Mouse (Mus musculus): ENCODE results near the gene Spen.
A peak's percentile ranks its signal among the peaks of the same experiment; 100 is the strongest.

Spen gene

GRCm38 (mm10) chr4:141446211-141446610 is 92.2 kb downstream of the Spen start:
- no peak for DNase-seq (ENCODE audit: low spot score)

GRCm38 (mm10) chr4:141445328-141445720 is 93.1 kb downstream of the Spen start:
- no peak for DNase-seq (ENCODE audit: low spot score)

DNA sequence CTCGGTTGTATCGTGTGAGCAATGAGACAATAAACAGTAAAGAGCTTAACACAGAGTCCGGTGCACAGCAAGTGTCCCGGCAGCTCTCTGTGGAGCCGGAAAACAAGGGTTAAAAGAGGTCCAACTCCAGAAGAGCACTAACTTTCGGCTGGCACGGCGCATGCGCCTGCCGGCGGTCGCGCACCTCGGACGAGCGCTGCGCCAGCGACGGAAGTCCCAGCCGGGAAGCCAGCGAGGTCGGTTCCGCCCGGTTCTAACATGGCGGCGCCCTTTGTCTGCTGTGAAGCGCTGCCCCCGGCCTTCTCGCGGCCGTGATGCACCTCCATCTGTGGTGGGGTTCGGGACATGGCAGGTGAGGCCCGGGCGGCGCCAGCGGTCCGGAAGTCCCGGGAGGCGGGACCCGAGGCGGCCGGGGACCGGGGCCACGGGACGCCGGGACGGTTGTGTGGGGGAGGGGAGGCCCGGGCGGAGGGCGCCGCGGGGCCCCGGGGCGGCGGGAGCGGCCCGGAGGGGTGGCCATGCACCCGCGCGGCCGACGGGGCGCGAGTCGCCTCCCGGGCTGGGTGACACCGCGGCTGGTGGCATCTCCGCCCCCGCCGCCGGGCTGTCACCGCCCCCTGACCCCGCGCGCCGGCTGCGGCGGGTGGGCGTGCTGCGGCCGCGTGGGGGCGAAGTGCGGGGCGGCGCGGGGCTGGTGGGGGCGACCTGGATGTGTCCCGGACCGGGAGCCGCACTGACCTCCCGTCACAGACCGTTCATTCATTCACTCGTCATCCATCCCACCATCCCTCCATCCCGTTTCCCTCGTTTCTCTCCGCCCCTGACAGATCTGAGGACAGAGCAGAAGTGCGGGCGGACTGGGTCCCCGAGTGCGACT is 93.7 kb downstream of the Spen start, which contains the start of gene Zbtb17:
TSS of gene Zbtb17 (plus strand) at position 204 of the 877 bp plus-strand sequence.
- peak; percentile 87 for DNase-seq (ENCODE audit: low spot score)

- DNase-seq (ENCODE audit: low spot score): no peak
Measured at GRCm38 (mm10) chr4:141443641-141444429, 94.6 kb downstream of the Spen start.

- no peak for DNase-seq (ENCODE audit: low spot score)
Measured at GRCm38 (mm10) chr4:141440877-141441276, 97.5 kb downstream of the Spen start.

DNA sequence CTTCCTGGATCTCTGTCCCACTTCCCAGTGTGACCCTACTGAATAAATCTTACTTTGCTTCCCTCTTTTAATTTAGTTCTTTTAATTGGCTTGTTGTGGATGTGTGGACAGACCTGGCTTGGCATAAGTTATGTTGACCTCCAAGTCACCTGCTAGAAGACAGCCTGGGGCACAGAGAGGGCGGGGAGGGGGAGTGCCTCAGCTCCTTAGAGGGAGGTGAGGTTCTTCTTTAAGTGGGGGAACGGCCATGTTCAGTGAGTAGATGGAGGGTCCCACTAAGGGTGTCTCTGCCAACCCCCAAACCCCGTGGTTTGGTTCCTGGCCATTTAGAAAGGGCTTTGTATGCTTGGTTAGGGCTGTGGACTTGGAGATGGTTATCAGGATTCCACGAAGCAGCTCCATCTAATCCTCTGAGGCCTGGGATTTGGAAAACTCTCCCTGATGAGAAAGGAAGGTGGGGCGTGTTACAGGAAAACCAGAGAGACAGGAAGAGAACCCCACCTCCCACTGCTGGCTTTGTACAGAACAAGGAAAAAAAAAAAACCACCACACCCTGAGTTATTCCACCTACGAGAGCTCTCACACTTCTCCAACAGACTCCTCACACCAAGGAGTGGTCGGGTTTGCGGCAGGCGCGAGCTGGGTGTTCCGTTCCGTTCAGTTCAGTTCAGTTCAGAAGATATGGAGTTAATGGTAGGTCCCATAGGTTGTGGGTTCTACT is 99.2 kb downstream of the Spen start:
- no peak for DNase-seq (ENCODE audit: low spot score)

DNA sequence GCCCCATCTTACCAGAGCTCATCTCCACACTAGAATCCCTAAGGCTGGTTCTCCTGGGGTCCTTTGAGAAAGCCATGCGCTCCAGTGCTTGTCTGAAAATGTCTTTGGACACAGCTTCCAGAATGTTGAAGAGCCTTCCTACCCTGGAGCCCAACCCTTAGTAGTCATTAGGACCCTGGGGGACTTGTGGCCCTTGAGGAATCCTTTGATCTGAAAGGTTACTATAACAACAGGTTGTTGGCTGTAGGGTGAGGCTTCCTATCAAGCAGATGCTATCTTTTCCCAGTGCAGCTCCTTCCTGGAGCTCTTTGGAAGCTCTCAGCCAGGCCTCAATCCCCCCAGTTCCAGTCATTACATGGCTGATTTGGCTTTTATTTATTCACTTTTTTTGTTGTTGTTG is 102.4 kb downstream of the Spen start, which contains the start of gene Srarp:
TSS of gene Srarp (minus strand) at position 132 of the 400 bp plus-strand sequence.
- DNase-seq (ENCODE audit: low spot score): no peak

GRCm38 (mm10) chr4:141433191-141433590 is 105.2 kb downstream of the Spen start:
- no peak for DNase-seq (ENCODE audit: low spot score)

DNA sequence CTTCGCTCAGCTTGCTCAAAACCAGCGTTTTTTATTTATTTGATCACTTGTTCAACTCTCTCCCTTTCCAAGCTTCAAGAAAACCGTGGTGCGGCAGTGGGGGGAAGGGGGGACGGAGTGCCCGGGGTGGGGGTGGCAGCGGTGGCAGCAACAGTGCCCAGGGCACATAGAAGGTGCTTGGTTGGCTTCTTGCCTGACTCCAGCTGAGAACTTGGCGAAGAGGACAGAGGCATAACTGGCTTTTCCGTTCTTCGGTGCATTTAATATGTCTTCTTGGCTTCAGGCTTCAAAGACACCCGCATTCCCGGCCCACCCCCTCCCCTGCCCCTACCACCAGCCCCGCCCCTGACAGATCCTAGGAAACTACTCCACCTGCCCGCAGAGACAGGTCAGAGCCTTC is 105.7 kb downstream of the Spen start:
- DNase-seq (ENCODE audit: low spot score): no peak

DNA sequence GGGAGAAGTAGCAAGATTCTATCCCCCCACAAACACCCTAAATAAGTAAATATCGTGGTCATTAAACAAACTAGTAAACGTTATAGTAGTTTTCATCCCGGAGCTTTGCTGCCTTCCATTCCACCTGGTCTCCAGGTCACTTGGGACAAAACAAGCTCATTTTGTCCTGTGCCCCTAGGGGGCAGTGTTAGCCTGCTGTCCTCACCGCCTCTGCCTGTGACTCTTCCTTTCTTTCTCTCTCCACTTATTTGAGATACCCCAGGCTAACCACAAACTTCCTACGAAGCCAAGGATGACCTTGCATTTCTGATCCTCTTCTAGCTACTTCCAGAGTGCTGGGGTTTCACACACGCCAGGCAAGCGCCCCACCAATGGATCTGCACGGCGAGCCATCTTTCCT is 107.4 kb downstream of the Spen start:
- DNase-seq (ENCODE audit: low spot score): peak; percentile 79

- DNase-seq (ENCODE audit: low spot score): no peak
Measured at GRCm38 (mm10) chr4:141429847-141430246, 108.5 kb downstream of the Spen start.

- DNase-seq (ENCODE audit: low spot score): no peak
Measured at GRCm38 (mm10) chr4:141429381-141429780, 109.0 kb downstream of the Spen start.

- no peak for DNase-seq (ENCODE audit: low spot score)
Measured at GRCm38 (mm10) chr4:141427921-141428320, 110.5 kb downstream of the Spen start.

- DNase-seq (ENCODE audit: low spot score): no peak
Measured at GRCm38 (mm10) chr4:141426796-141427745, 111.3 kb downstream of the Spen start.

- DNase-seq (ENCODE audit: low spot score): no peak
Measured at GRCm38 (mm10) chr4:141425484-141426479, 112.6 kb downstream of the Spen start.

GRCm38 (mm10) chr4:141423691-141424431 is 114.5 kb downstream of the Spen start:
- DNase-seq (ENCODE audit: low spot score): no peak

DNA sequence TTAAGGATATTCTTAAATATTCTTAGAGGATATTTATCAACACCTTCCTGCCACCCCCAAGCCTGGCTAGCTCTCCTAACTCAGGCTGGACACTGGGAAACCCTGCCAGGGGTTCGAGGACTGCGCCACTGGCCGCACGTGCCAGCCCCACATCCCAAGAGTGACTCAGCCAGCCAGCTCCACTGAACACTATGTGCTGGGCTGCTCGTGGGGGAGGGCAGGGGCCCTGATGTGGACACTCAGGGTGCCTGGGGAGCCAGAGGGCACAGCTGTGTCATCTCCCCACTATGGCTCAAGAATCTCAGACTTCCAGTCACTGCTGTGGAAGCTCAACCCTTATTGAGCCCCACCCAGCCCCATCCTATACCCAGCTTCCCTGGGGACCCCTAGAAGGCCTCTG is 115.1 kb downstream of the Spen start:
- no peak for DNase-seq (ENCODE audit: low spot score)

- DNase-seq (ENCODE audit: low spot score): no peak
Measured at GRCm38 (mm10) chr4:141422841-141423240, 115.6 kb downstream of the Spen start.

DNA sequence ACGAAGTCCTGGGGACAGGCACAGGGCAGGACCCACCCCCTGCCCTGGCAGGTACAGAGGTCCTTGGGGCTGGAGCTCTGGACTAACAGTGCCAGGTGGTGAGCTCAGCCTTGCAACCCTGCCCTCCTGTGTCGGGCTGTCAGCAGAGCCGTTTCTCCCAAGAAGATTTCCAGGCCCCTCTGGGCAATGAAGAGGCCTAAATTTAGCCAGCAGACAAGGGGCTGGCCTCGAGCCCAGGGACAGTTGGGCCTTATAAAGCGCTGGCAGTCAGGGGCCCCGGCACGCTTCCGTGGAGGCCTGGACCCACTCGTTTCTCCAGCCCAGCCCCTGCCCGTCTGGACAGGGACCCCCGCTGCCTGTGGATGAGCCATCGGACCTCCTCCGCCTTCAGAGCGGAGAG is 117.0 kb downstream of the Spen start:
- no peak for DNase-seq (ENCODE audit: low spot score)

Measured in urinary bladder, postnatal 25 days (tissue).